Mouse (Mus musculus): Measurements from ENCODE around the gene Ppp1r26.

Ppp1r26 gene

GRCm38 (mm10) chr2:28446515-28447314 lies at the start of gene Ppp1r26:
Gene Ppp1r26, plus strand, starts transcription at chr2:28446800.
- Histone ChIP-seq H3K9me3 (ENCODE audit: low read length) (no peaks in the 10 kb centered on the region), H3K4me3 (replicated peaks; ENCODE audit: low read length) (peak within 1 kb of the TSS; percentile 84), H3K36me3 (ENCODE audit: insufficient read depth, low read length) (peaks cover 3% of the 10 kb centered on the region; the same call in 1 of the 2 replicates), H3K27me3 (ENCODE audit: insufficient read depth, low read length) (peaks cover 75% of the 10 kb centered on the region), H3K4me1 (replicated peaks; ENCODE audit: low read depth, low read length) (peaks cover 26% of the 10 kb centered on the region)
- no peak for TF ChIP-seq POU5F1 (IDR thresholded peaks at IDR 0.05; ENCODE audit: borderline replicate concordance, low read length)
- no peak for TF ChIP-seq CTCF (conservative IDR thresholded peaks at IDR 0.05; ENCODE audit: low read length)
- TF ChIP-seq NANOG (IDR thresholded peaks at IDR 0.05; ENCODE audit: borderline replicate concordance, low read length), result no peak

GRCm38 (mm10) chr2:28396928-28397327 lies 49.7 kb upstream of the Ppp1r26 start:
- TF ChIP-seq CTCF (conservative IDR thresholded peaks at IDR 0.05; ENCODE audit: low read length) (no peak), NANOG (IDR thresholded peaks at IDR 0.05; ENCODE audit: borderline replicate concordance, low read length) (no peak), POU5F1 (IDR thresholded peaks at IDR 0.05; ENCODE audit: borderline replicate concordance, low read length) (no peak)
- 0 out of 2 replicates have a peak, but pooled peaks cover 3% of the 10 kb centered on the region for H3K4me1 ChIP-seq (replicated peaks; ENCODE audit: low read depth, low read length)
- 0 out of 2 replicates have a peak, but pooled peaks cover 3% of the 10 kb centered on the region for H3K27me3 ChIP-seq (ENCODE audit: insufficient read depth, low read length)
- H3K36me3 ChIP-seq (ENCODE audit: insufficient read depth, low read length), result no peaks in the 10 kb centered on the region
- H3K9me3 ChIP-seq (ENCODE audit: low read length), result no peaks in the 10 kb centered on the region
- H3K4me3 ChIP-seq (replicated peaks; ENCODE audit: low read length), result no peak overlapping the region

- no peaks in the 10 kb centered on the region for H3K9me3 ChIP-seq (ENCODE audit: low read length)
- no peaks in the 10 kb centered on the region for H3K36me3 ChIP-seq (ENCODE audit: insufficient read depth, low read length)
- TF ChIP-seq NANOG (IDR thresholded peaks at IDR 0.05; ENCODE audit: borderline replicate concordance, low read length), result no peak
- no peak for TF ChIP-seq CTCF (conservative IDR thresholded peaks at IDR 0.05; ENCODE audit: low read length)
- TF ChIP-seq POU5F1 (IDR thresholded peaks at IDR 0.05; ENCODE audit: borderline replicate concordance, low read length), result no peak
- no peak overlapping the region for H3K4me3 ChIP-seq (replicated peaks; ENCODE audit: low read length)
- H3K4me1 ChIP-seq (replicated peaks; ENCODE audit: low read depth, low read length), result 0 out of 2 replicates have a peak, but pooled peaks cover 3% of the 10 kb centered on the region
- peaks cover 8% of the 10 kb centered on the region; the same call in 1 of the 2 replicates for H3K27me3 ChIP-seq (ENCODE audit: insufficient read depth, low read length)
Observed at GRCm38 (mm10) chr2:28397417-28398119, 49.0 kb upstream of the Ppp1r26 start.

- Histone ChIP-seq H3K36me3 (ENCODE audit: insufficient read depth, low read length) (no peaks in the 10 kb centered on the region), H3K9me3 (ENCODE audit: low read length) (no peaks in the 10 kb centered on the region), H3K27me3 (ENCODE audit: insufficient read depth, low read length) (peaks cover 8% of the 10 kb centered on the region; the same call in 1 of the 2 replicates), H3K4me3 (replicated peaks; ENCODE audit: low read length) (no peak overlapping the region), H3K4me1 (replicated peaks; ENCODE audit: low read depth, low read length) (0 out of 2 replicates have a peak, but pooled peaks cover 3% of the 10 kb centered on the region)
- TF ChIP-seq POU5F1 (IDR thresholded peaks at IDR 0.05; ENCODE audit: borderline replicate concordance, low read length), result no peak
- TF ChIP-seq NANOG (IDR thresholded peaks at IDR 0.05; ENCODE audit: borderline replicate concordance, low read length), result no peak
Observed at GRCm38 (mm10) chr2:28401647-28402046, 45.0 kb upstream of the Ppp1r26 start.

DNA sequence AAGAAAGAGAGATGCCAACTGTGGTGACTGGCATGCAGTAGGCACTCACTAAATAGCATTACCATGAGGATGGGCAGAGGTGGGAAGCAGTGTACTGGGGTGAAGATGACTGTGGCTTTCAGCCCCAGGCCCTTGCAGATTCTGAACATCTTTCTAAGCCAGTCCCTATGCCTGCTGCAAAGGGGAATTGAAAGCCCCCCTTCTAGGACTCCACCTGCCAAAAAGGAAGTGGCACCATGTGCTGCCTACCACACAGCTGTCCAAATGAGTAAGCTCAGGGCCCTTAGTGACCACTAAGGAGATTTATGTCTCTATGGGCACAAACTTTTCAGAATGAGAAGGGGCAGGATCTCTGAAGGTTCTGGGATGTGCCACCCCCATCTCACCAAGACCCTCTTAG lies 44.5 kb upstream of the Ppp1r26 start:
- Histone ChIP-seq H3K4me1 (replicated peaks; ENCODE audit: low read depth, low read length) (0 out of 2 replicates have a peak, but pooled peaks cover 3% of the 10 kb centered on the region), H3K27me3 (ENCODE audit: insufficient read depth, low read length) (peaks cover 8% of the 10 kb centered on the region; the same call in 1 of the 2 replicates), H3K9me3 (ENCODE audit: low read length) (no peaks in the 10 kb centered on the region), H3K4me3 (replicated peaks; ENCODE audit: low read length) (no peak overlapping the region), H3K36me3 (ENCODE audit: insufficient read depth, low read length) (no peaks in the 10 kb centered on the region)
- TF ChIP-seq CTCF (conservative IDR thresholded peaks at IDR 0.05; ENCODE audit: low read length) (no peak), NANOG (IDR thresholded peaks at IDR 0.05; ENCODE audit: borderline replicate concordance, low read length) (no peak), POU5F1 (IDR thresholded peaks at IDR 0.05; ENCODE audit: borderline replicate concordance, low read length) (no peak)

GRCm38 (mm10) chr2:28407796-28408195 lies 38.8 kb upstream of the Ppp1r26 start:
- H3K4me1 ChIP-seq (replicated peaks; ENCODE audit: low read depth, low read length), result no peaks in the 10 kb centered on the region
- H3K27me3 ChIP-seq (ENCODE audit: insufficient read depth, low read length), result no peaks in the 10 kb centered on the region
- no peaks in the 10 kb centered on the region for H3K36me3 ChIP-seq (ENCODE audit: insufficient read depth, low read length)
- no peaks in the 10 kb centered on the region for H3K9me3 ChIP-seq (ENCODE audit: low read length)
- TF ChIP-seq NANOG (IDR thresholded peaks at IDR 0.05; ENCODE audit: borderline replicate concordance, low read length) (no peak), POU5F1 (IDR thresholded peaks at IDR 0.05; ENCODE audit: borderline replicate concordance, low read length) (no peak), CTCF (conservative IDR thresholded peaks at IDR 0.05; ENCODE audit: low read length) (no peak)
- H3K4me3 ChIP-seq (replicated peaks; ENCODE audit: low read length), result no peak overlapping the region

GRCm38 (mm10) chr2:28409144-28409543 lies 37.5 kb upstream of the Ppp1r26 start:
- TF ChIP-seq POU5F1 (IDR thresholded peaks at IDR 0.05; ENCODE audit: borderline replicate concordance, low read length), result no peak
- no peak for TF ChIP-seq NANOG (IDR thresholded peaks at IDR 0.05; ENCODE audit: borderline replicate concordance, low read length)
- TF ChIP-seq CTCF (conservative IDR thresholded peaks at IDR 0.05; ENCODE audit: low read length), result no peak

DNA sequence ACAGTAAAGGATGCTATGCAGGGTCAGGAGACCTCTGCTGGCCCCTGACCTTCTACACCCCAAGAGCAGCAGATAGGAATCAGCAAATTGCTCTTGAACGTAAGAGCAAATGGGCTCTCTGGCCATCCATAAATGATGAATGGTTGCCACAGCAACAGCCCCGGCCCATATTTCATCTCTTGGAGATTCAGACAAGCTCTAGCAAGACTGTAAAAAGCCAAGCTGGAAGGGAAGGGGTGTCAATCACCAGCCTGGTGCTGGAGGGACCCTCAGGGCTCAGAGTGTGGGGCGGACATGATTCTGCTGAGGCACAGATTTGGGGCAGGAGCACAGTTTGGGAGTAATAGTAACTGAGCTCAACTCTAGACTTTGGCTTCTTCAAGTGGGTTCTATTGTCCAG lies 37.0 kb upstream of the Ppp1r26 start:
- TF ChIP-seq NANOG (IDR thresholded peaks at IDR 0.05; ENCODE audit: borderline replicate concordance, low read length) (no peak), POU5F1 (IDR thresholded peaks at IDR 0.05; ENCODE audit: borderline replicate concordance, low read length) (no peak), CTCF (conservative IDR thresholded peaks at IDR 0.05; ENCODE audit: low read length) (no peak)

More at GRCm38 (mm10) chr2:28409144-28409543, 37.5 kb upstream of the Ppp1r26 start:
- Histone ChIP-seq H3K4me3 (replicated peaks; ENCODE audit: low read length) (no peak overlapping the region), H3K27me3 (ENCODE audit: insufficient read depth, low read length) (no peaks in the 10 kb centered on the region), H3K4me1 (replicated peaks; ENCODE audit: low read depth, low read length) (no peaks in the 10 kb centered on the region), H3K36me3 (ENCODE audit: insufficient read depth, low read length) (no peaks in the 10 kb centered on the region), H3K9me3 (ENCODE audit: low read length) (no peaks in the 10 kb centered on the region)

More for the DNA sequence above, 37.0 kb upstream of the Ppp1r26 start:
- no peaks in the 10 kb centered on the region for H3K36me3 ChIP-seq (ENCODE audit: insufficient read depth, low read length)
- no peaks in the 10 kb centered on the region for H3K4me1 ChIP-seq (replicated peaks; ENCODE audit: low read depth, low read length)
- H3K27me3 ChIP-seq (ENCODE audit: insufficient read depth, low read length), result no peaks in the 10 kb centered on the region
- H3K4me3 ChIP-seq (replicated peaks; ENCODE audit: low read length), result no peak overlapping the region
- H3K9me3 ChIP-seq (ENCODE audit: low read length), result no peaks in the 10 kb centered on the region
